Mouse (Mus musculus) right cerebral cortex, postnatal 10 days (tissue): Measurements from ENCODE around the gene Mindy4b-ps.
A peak's percentile ranks its signal among the peaks of the same experiment; 100 is the strongest.

Source experiments
- DNase-seq, 2 experiments: peaks; one replicate each; pipeline ENCODE4 v3.0.0; 2021; ENCODE audit warnings: low spot score in 2 of 2

The Mindy4b-ps gene

GRCm38 (mm10) chr3:58785863-58786262 lies 36.2 kb downstream of the Mindy4b-ps start:
- peak; percentile 82 for DNase-seq

GRCm38 (mm10) chr3:58784219-58785092 lies 37.7 kb downstream of the Mindy4b-ps start:
- DNase-seq, result peak in 1 of 2 experiments; percentile 50

GRCm38 (mm10) chr3:58783602-58784218 lies 38.4 kb downstream of the Mindy4b-ps start:
- no peak for DNase-seq

GRCm38 (mm10) chr3:58756429-58756828 lies 65.7 kb downstream of the Mindy4b-ps start:
- DNase-seq, result no peak

GRCm38 (mm10) chr3:58755769-58756168 lies 66.3 kb downstream of the Mindy4b-ps start:
- no peak for DNase-seq

GRCm38 (mm10) chr3:58754361-58754760 lies 67.8 kb downstream of the Mindy4b-ps start:
- no peak for DNase-seq

- no peak for DNase-seq
These were observed 70.1 kb downstream of the Mindy4b-ps start for GRCm38 (mm10) chr3:58751818-58752620.

GRCm38 (mm10) chr3:58748724-58749123 lies 73.4 kb downstream of the Mindy4b-ps start:
- no peak for DNase-seq

GRCm38 (mm10) chr3:58747924-58748323 lies 74.2 kb downstream of the Mindy4b-ps start:
- DNase-seq, result no peak

- DNase-seq, result no peak
These were observed 82.6 kb downstream of the Mindy4b-ps start for GRCm38 (mm10) chr3:58739536-58739935.
